Mouse (Mus musculus) skeletal muscle tissue, postnatal 0 days (tissue): Measurements from ENCODE around the gene BC024978. TPM values are rescaled to one million over a fixed set of nuclear protein-coding genes. Genes with fewer than 3 reads are reported as not detected.

Source experiments
- microRNA counts: library from miRNA; unstranded; fragments of <30 nt; microRNA quantifications from one replicate; lab custom pipeline; 2015
- microRNA-seq, 2 experiments: library from miRNA; unstranded; fragments of <30 nt; microRNA quantifications; one replicate each; pipeline ENCODE4; 2016
- polyA plus RNA-seq: library from polyadenylated mRNA; unstranded; fragments of >200 nt; fragmentation: Nextera tagmentation; extraction: Ambion mirVana; gene quantifications from 2 replicates; pipeline ENCODE4 v1.2.1, GENCODE M21; 2015

The BC024978 gene
- polyA plus RNA-seq, result 1.6 and 1.7 TPM in 2 replicates

DNA sequence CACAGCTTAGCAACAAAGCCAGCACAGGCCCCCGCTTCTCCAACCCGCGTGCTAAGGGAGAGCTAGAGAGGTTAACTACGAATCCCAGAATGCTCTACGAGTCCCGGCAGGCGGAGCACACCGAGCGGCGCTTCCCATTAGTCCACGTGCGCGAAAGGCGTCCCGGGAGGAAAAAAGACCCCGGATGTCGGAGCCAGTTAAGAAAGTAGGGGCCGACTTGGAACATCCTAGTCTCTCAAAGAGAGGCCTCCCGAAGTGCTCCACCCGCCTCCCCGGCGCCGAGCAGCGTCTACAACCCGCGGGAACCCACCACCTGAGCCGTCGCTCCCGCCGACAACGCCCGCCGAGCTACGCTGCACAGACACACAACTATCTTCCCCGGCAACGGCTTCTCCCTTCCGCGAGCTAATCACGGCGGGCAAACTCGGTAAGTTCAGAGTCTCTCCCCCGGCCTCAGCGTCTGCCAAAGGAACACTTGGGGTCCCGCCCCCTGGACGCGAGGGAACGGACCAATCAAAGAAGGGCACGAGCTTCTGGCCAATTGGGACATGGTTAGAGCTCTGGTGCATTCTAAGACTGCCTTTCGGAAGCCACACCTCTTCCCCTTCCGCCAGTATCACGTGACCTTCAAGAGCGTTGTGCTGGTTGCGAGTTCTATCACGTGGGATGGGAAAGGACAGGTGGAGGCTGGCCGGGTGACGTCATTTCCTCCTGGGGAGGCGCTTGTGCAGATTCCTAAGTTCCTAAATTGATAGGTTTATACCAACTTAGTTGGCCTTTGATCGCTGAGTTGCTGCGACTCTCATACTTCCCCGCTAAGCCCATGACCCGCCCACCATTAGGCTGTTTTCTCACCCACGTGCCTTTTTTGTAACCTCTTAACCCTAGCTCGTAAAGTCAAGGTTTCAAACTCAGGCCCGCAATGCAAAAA is at the start of gene BC024978, which contains the start of gene Snrpa:
Gene BC024978, plus strand, starts transcription at position 101 of the 931 bp plus-strand sequence.
Gene Snrpa, minus strand, starts transcription at position 591 of the 931 bp plus-strand sequence.

DNA sequence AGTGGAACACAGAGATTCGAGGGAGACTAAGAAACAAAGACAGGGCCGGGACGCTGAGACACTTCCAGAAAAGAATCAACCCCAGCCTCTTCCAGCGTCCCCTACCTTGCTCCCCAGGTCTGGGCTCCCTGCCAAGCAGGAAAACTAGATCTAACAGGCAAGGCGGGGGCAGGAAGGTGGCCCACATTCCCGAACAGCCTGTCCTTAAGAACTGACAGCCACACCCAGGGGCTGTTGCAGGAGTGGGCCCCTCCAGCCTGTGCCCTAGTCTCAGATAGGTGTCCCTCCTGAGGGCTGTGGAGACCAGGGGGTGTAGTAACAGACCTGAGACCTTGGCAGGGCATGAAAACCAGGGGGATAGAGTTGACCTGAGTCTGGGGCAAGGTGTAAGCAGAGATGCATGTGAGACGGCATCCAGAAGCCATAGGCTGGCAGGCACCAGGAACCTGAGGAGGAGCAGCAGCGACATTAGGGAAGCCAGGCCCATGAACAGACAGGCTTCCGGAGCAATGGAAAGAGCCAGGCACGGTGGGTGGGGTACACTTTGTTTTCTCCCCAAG is 42.3 kb upstream of the BC024978 start, which contains the start of gene Cyp2t4:
Gene Cyp2t4, plus strand, starts transcription at position 510 of the 560 bp plus-strand sequence.

DNA sequence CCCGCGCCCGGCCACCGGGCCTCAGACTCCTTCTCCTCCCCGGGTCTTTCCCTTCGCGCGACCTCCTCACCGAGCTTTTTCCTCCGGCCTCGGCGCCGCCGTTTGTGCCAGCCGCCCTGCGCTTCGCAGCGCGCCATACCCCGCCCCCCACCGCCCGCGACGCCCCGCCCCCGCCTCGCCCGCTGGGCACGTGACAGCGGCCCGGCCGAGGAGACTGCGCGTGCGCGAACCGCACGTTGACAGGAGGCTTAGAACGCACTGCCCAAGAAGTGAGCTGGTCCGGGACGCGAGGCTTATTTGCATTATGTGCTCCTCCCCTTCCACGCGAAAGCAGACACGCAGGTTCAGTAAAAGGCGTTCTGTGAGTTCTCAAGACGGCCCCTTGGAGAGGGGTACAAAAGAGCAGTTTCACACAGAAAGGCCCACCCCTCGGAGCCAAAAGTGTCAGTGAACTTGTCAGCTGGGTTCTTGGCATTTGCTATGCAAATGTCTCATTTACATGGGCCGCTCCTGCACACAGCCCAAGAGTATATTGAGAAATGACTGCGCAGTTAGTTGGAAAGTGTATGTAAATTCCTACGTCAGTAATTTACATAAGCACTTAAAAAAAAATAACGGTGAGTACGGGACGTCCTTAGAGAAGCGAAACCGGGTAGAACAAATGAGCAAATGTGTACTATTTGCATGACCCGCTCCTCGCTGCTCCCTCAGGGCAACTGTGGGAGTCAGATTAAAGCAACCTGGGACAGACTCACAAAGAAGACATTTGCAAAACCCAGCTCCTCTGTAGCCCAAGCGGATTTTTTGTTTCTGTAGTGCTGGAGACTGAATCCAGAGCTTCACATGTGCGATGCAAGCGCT is 28.7 kb upstream of the BC024978 start, which contains the start of gene Egln2:
Gene Egln2, minus strand, starts transcription at position 189 of the 861 bp plus-strand sequence.

DNA sequence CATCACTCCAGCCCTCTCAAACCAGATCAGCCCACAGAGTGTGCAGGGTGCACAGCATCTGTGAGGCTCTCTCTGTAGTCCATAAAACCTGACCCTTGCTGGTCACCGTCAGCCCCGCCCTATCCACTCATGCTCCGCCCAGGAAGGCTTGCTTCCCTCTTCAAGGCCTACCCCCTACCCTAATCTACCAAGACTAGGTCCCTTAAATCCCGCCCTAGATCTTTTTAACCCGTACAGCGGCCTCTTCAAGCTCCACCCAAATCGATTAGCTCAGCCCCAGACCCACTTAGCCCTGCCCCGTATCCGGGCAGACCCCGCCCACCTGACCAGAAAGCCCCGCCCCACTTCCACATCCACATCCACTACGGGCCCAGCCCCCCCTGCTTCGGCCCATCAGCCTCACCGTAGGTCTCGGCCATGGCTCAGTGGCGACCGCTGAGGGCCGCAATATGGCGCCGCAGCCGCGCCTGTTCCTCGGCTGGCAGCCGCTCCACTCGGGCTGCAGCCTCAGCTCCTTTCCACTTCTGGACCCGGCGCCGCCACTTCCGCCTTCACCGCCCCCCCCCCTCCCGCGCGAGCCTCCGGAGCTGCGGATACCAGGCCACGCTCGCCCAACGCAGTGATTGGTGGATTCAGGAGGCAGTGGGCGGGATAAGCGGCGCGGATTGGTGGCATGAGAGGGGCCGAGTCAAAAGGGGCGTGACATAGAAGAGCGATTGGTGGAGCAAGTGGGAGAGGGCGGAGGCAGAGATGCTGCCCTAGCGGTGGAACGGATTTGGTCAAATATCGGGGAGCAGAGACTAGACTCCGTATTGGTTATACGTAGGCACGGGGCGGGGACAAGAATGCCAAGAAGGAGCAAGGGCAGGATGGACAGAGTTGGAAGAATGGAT is 17.0 kb upstream of the BC024978 start, which contains the start of gene Rab4b:
Gene Rab4b, minus strand, starts transcription at position 573 of the 893 bp plus-strand sequence.

DNA sequence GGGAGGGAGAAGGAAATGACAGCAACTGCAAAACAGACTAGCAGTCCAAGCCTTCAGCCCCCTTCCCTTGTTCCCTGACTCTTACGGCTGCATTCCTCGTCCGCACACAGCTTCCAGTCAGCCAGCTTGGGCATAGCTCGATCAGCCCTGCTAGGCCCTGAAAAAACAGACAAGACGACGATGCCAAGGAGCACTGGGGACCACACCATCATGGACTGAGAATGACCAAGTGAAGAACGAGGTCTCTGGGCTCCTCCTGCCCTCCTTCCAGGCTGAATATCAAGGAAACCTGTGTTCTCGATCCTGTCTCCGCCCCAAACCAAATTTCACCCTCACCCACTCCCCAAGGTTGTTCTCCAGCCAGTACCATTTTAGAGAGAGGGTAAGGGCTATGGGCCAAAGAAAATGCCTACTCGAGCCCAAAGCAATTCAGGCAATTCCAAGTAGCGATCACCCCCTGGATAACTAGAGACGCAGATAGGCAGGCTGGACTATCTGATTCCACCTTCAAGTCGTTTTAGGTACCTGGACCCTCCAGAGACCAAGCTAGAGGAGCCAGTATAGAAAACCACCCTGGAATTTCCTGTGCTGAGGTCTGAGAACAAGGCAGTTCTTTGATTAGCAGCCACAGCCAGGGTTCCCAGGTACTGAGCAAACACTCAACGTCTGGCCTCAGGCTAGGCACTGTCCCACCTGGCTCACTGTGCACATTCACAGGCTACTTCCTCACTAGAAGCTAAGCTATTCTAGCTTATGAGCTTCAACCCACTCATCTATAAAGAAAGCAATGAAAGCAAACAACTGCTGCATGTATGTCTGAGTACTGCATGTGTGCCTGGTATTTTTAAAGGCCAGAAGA is 14.5 kb upstream of the BC024978 start, which contains the start of the genes Gm21983 and Mia:
Gene Gm21983, minus strand, starts transcription at position 250 of the 859 bp plus-strand sequence.
Gene Mia, minus strand, starts transcription at position 321 of the 859 bp plus-strand sequence.

DNA sequence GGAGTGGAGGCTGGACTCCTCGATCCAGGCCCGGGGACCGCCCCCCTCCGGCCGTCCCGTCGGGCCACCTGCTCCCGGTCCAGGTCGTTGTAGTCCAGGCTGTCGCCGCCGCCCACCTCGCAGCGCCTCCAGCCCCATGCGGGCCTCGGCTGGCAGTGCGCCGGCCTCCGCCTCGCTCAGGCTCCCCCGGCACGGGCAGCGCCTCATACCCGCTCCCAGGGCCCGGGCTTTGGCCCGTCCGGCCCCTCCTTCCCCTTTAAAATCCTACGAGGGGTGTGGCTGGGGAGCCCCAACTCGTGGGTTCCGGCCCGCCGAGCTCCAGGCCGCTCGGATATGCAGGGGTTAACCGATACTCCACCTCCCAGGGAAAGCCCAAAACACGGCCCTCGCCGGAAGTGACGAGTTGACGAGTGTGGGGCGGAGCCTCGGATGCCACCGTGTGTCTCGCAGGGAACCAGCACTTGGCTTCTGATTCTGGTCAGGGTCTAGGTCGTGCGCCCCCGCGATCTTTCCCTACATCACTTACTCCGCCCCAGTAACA is 32.8 kb downstream of the BC024978 start, which contains the start of gene Itpkc:
Gene Itpkc, minus strand, starts transcription at position 381 of the 541 bp plus-strand sequence.

DNA sequence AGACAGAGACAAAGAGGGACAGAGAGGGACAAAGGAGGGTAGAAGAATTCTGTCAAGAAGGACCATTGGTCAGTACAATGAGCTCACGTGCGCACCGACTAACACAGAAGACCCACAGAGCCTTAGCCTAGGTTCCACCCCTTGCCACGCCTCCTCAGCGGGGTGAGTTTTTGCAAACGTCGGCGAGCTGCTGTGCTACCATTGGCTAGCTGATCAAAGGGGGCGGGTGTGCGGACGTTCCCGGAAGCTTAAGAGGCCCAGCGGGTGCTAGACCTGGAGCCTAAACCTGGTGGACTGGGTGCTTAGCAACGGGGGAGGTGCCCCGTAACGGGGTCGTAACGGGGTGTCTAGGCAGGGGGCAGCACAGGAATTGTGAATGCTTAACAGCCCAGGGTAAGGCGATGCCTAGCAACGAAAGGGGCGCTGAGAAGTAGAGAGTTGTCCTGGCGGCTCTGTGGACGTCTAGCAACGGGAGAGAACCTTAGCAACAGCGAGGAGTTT is 37.2 kb downstream of the BC024978 start, which contains the start of gene Coq8b:
Gene Coq8b, plus strand, starts transcription at position 243 of the 501 bp plus-strand sequence.

DNA sequence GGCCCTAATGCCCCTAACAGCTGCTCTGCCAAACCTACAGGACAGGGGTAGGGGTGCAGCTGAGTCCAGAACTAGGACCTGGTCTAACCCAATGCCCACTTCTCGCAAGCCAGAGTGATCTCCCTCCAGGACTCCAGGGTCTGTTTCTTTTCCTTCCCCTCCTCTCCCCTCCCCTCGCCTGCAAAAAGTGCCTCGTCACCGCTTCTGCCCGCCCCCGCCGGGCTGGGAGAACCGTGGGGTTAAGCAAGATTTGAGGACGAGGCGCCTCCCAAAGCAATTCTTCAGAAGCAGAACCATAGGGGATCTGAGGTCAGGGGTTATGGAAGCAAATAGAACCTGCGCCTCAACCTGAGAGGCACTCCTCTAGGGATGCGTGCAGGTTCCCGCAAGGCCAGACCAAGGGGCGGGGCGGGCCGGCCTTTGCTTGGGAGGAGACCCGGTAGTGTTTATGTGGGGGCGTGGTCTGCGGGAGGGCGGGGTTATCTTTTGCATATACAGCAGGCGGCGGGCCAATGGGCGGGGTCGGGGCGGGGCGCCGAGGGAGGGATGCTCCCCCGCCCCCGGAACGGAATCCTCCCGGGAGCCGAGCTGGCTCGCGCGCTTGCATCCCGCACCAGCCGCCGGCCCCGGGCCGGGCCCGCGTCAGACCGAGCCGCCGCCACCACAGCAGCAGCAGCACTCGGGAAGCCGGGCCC is 62.8 kb downstream of the BC024978 start, which contains the start of gene Numbl:
Gene Numbl, plus strand, starts transcription at position 229 of the 695 bp plus-strand sequence.

MicroRNAs encoded within 50 kb of the gene (microRNA counts, 519-probe panel; counts per million panel counts)
- 296 counts per million, percentile 58 among the panel's probes with 10 or more counts for microRNA mmu-miR-1191 (lab: Ali Mortazavi, UCI)

Small RNA genes within 50 kb of the gene (microRNA-seq; reads per million reads assigned to microRNA genes)
- gene Mir1191, result 0.30 to 1.7 reads per million in 2 experiments
- gene Mir3101, result 0.10 to 0.21 reads per million in 2 experiments

Other genes with a start within 250 kb of the BC024978 start
- gene Cyp2a12, start 166.7 kb upstream of the BC024978 start, polyA plus RNA-seq, result not detected in 2 replicates
- 0.08 and 1.1 TPM in 2 replicates for gene Cyp2f2, start 75.9 kb upstream of the BC024978 start, polyA plus RNA-seq
- 0.07 TPM in 1 of 2 replicates, not detected in the other for gene Cyp2t4, start 42.1 kb upstream of the BC024978 start, polyA plus RNA-seq
- gene Egln2, start 29.0 kb upstream of the BC024978 start, polyA plus RNA-seq, result 58.2 and 63.0 TPM in 2 replicates
- 34.9 and 42.4 TPM in 2 replicates for gene Rab4b, start 16.9 kb upstream of the BC024978 start, polyA plus RNA-seq
- not detected in 2 replicates for gene Gm21983, start 14.7 kb upstream of the BC024978 start, polyA plus RNA-seq
- gene Mia, start 14.6 kb upstream of the BC024978 start, polyA plus RNA-seq, result 0.77 and 3.3 TPM in 2 replicates
- gene Snrpa, start 490 bp downstream of the BC024978 start, polyA plus RNA-seq, result 54.4 and 60.6 TPM in 2 replicates
- 2.1 and 2.9 TPM in 2 replicates for gene Itpkc, start 32.9 kb downstream of the BC024978 start, polyA plus RNA-seq
- gene Coq8b, start 37.2 kb downstream of the BC024978 start, polyA plus RNA-seq, result 6.1 and 8.7 TPM in 2 replicates
- 16.8 and 20.3 TPM in 2 replicates for gene Numbl, start 62.7 kb downstream of the BC024978 start, polyA plus RNA-seq
- 32.9 and 37.2 TPM in 2 replicates for gene Ltbp4, start 141.9 kb downstream of the BC024978 start, polyA plus RNA-seq
- 5.5 and 9.9 TPM in 2 replicates for gene Shkbp1, start 160.2 kb downstream of the BC024978 start, polyA plus RNA-seq
- 0.38 and 0.88 TPM in 2 replicates for gene Gm20479, start 161.6 kb downstream of the BC024978 start, polyA plus RNA-seq